Mouse (Mus musculus): Measurements from ENCODE around the gene Ddx39. TPM values are rescaled to one million over a fixed set of nuclear protein-coding genes. Genes with fewer than 3 reads are reported as not detected.

The Ddx39 gene
- polyA plus RNA-seq (2012; ENCODE audit: low replicate concordance) = 23.3 and 26.6 TPM in 2 replicates

GRCm38 (mm10) chr8:83715031-83715690 is at the start of gene Ddx39:
TSS of gene Ddx39 (plus strand) at chr8:83715177.

GRCm38 (mm10) chr8:83665969-83666865 is 48.8 kb upstream of the Ddx39 start, which contains the start of gene Ptger1:
TSS of gene Ptger1 (plus strand) at chr8:83666678.

GRCm38 (mm10) chr8:83698661-83699453 is 16.1 kb upstream of the Ddx39 start, which contains the start of gene Pkn1:
TSS of gene Pkn1 (minus strand) at chr8:83699179.

GRCm38 (mm10) chr8:83740976-83741741 is 26.2 kb downstream of the Ddx39 start, which contains the start of gene Adgre5:
TSS of gene Adgre5 (minus strand) at chr8:83741326.

Other genes with a start within 250 kb of the Ddx39 start
- not detected in 2 replicates for gene Olfr370, start 179.4 kb upstream of the Ddx39 start, polyA plus RNA-seq (2012; ENCODE audit: low replicate concordance)
- 70.9 and 152 TPM in 2 replicates for gene Ndufb7, start 148.5 kb upstream of the Ddx39 start, polyA plus RNA-seq (2012; ENCODE audit: low replicate concordance)
- 122 and 449 TPM in 2 replicates for gene Tecr, start 107.2 kb upstream of the Ddx39 start, polyA plus RNA-seq (2012; ENCODE audit: low replicate concordance)
- 63.7 and 72.2 TPM in 2 replicates for gene Dnajb1, start 107.0 kb upstream of the Ddx39 start, polyA plus RNA-seq (2012; ENCODE audit: low replicate concordance)
- gene Gipc1, start 62.5 kb upstream of the Ddx39 start, polyA plus RNA-seq (2012; ENCODE audit: low replicate concordance) = 61.0 and 66.6 TPM in 2 replicates
- gene Ptger1, start 48.5 kb upstream of the Ddx39 start, polyA plus RNA-seq (2012; ENCODE audit: low replicate concordance) = 0.41 TPM in 1 of 2 replicates, not detected in the other
- gene Pkn1, start 16.0 kb upstream of the Ddx39 start, polyA plus RNA-seq (2012; ENCODE audit: low replicate concordance) = 94.5 and 107 TPM in 2 replicates
- gene Adgre5, start 26.1 kb downstream of the Ddx39 start, polyA plus RNA-seq (2012; ENCODE audit: low replicate concordance) = 52.4 and 93.7 TPM in 2 replicates
- 5.1 and 10.6 TPM in 2 replicates for gene Adgrl1, start 184.9 kb downstream of the Ddx39 start, polyA plus RNA-seq (2012; ENCODE audit: low replicate concordance)
- 0.38 and 0.43 TPM in 2 replicates for gene Gm10644, start 240.0 kb downstream of the Ddx39 start, polyA plus RNA-seq (2012; ENCODE audit: low replicate concordance)
- gene Asf1b, start 240.3 kb downstream of the Ddx39 start, polyA plus RNA-seq (2012; ENCODE audit: low replicate concordance) = 16.9 and 197 TPM in 2 replicates

Measured in leukemia stem cell, adult 10-12 weeks (primary cell).